ENCODE assay signal across 8 mouse cellular contexts in genomic region chr7:101971721-101972120, GRCm38 (mm10). TPM values are rescaled to one million over a fixed set of nuclear protein-coding genes. Genes with fewer than 3 reads are reported as not detected.
DNase-seq lines count a peak whose midpoint lies in the region; ATAC-seq and TF ChIP-seq lines count a peak whose summit lies in the region.

No protein-coding gene starts in this region.

- peaks cover 54% of the 10 kb centered on the region for H3K4me1 ChIP-seq in kidney, embryonic 15.5 days
- H3K4me1 ChIP-seq in bone marrow macrophage, adult 2 months (ENCODE audit: control insufficient read depth, insufficient read depth, low read length), result peaks cover 55% of the 10 kb centered on the region
- peaks cover 23% of the 10 kb centered on the region for H3K4me1 ChIP-seq in hindbrain, embryonic 16.5 days (ENCODE audit: control insufficient read depth, insufficient read depth, low read depth, low read length)
- peaks cover 12% of the 10 kb centered on the region; the same call in 1 of the 2 replicates for H3K4me1 ChIP-seq in midbrain, postnatal 0 days (ENCODE audit: insufficient read depth, low read length)

- H3K27ac ChIP-seq in kidney, embryonic 15.5 days, result peak overlapping the region; percentile 96
- peak overlapping the region; percentile 80 for H3K27ac ChIP-seq in bone marrow macrophage, adult 2 months (ENCODE audit: insufficient read depth, low read depth, low read length)
- H3K27ac ChIP-seq in hindbrain, embryonic 16.5 days (ENCODE audit: low read depth, low read length), result peak overlapping the region; percentile 100
- H3K27ac ChIP-seq in midbrain, postnatal 0 days (ENCODE audit: low read depth, low read length), result peak overlapping the region; percentile 99

- peak overlapping the region; percentile 84 for H3K4me2 ChIP-seq in kidney, embryonic 15.5 days
- H3K4me2 ChIP-seq in hindbrain, embryonic 16.5 days (ENCODE audit: low read length), result peak overlapping the region; percentile 74
- H3K4me2 ChIP-seq in midbrain, postnatal 0 days (ENCODE audit: low read depth, low read length, poor library complexity, severe bottlenecking), result peak overlapping the region; percentile 58

- TF ChIP-seq CTCF in bone marrow macrophage, adult 2 months (IDR thresholded peaks at IDR 0.05; ENCODE audit: low read depth, low read length), result no peak
- TF ChIP-seq CTCF in midbrain, postnatal 0 days (IDR thresholded peaks at IDR 0.05), result no peak

- H3K4me3 ChIP-seq in kidney, embryonic 15.5 days (replicated peaks), result peak overlapping the region; percentile 54
- peak overlapping the region; percentile 81 for H3K4me3 ChIP-seq in bone marrow macrophage, adult 2 months (ENCODE audit: insufficient read depth, low read length)
- H3K4me3 ChIP-seq in hindbrain, embryonic 16.5 days (ENCODE audit: low read length), result peak overlapping the region; percentile 82
- H3K4me3 ChIP-seq in midbrain, postnatal 0 days (ENCODE audit: low read depth, low read length), result peak overlapping the region; percentile 77; the same call in 1 of the 2 replicates

- peaks cover 6% of the 10 kb centered on the region for H3K36me3 ChIP-seq in kidney, embryonic 15.5 days
- H3K36me3 ChIP-seq in hindbrain, embryonic 16.5 days (ENCODE audit: control insufficient read depth, insufficient read depth, low read length), result no peaks in the 10 kb centered on the region
- no peaks in the 10 kb centered on the region for H3K36me3 ChIP-seq in midbrain, postnatal 0 days (ENCODE audit: insufficient read depth, low read length)

- WGBS in kidney, embryonic 15.5 days, result 45% methylated on average over 2 of the region's 2 CpGs
- WGBS in hindbrain, embryonic 16.5 days, result 42% methylated on average over 2 of the region's 2 CpGs
- WGBS in midbrain, postnatal 0 days, result 53% methylated on average over 2 of the region's 2 CpGs

- no peaks in the 10 kb centered on the region for H3K9me3 ChIP-seq in kidney, embryonic 15.5 days (replicated peaks)
- no peaks in the 10 kb centered on the region for H3K9me3 ChIP-seq in hindbrain, embryonic 16.5 days (ENCODE audit: control insufficient read depth, low read length)
- no peaks in the 10 kb centered on the region for H3K9me3 ChIP-seq in midbrain, postnatal 0 days (ENCODE audit: low read length)

- peak overlapping the region; percentile 56 for H3K9ac ChIP-seq in kidney, embryonic 15.5 days
- peak overlapping the region; percentile 98 for H3K9ac ChIP-seq in hindbrain, embryonic 16.5 days (ENCODE audit: low read depth, low read length)
- H3K9ac ChIP-seq in midbrain, postnatal 0 days (replicated peaks; ENCODE audit: low read length, poor library complexity, severe bottlenecking), result peak overlapping the region; percentile 96

- intact Hi-C loops in left cerebral cortex, postnatal 14 days (cut with DNase I), result no loop called here

- H3K27me3 ChIP-seq in kidney, embryonic 15.5 days, result no peaks in the 10 kb centered on the region
- H3K27me3 ChIP-seq in hindbrain, embryonic 16.5 days (replicated peaks; ENCODE audit: control insufficient read depth, insufficient read depth, low read length), result no peaks in the 10 kb centered on the region
- H3K27me3 ChIP-seq in midbrain, postnatal 0 days (ENCODE audit: insufficient read depth, low read length), result no peaks in the 10 kb centered on the region

- ATAC-seq in kidney, embryonic 15.5 days (replicated peaks; ENCODE audit: low FRiP score), result no peak
- ATAC-seq in hindbrain, embryonic 16.5 days, result no peak
- ATAC-seq in midbrain, postnatal 0 days (ENCODE audit: low FRiP score), result no peak

- no peak for TF ChIP-seq POLR2A in bone marrow macrophage, adult 2 months (IDR thresholded peaks at IDR 0.05; ENCODE audit: borderline replicate concordance, low read depth, low read length)

- no peak for DNase-seq in kidney, postnatal 10 days
- DNase-seq in midbrain, postnatal 0 days (ENCODE audit: low spot score), result no peak
- no peak for DNase-seq in adrenal gland, postnatal 25 days
- DNase-seq in left cerebral cortex, postnatal 14 days (ENCODE audit: low spot score in 2 of 2), result no peak
- no peak for DNase-seq in layer of hippocampus, postnatal 36 days

RNA-seq across cellular contexts. Expression of gene Numa1, which starts 37.8 kb away (rescaled TPM):
- polyA plus RNA-seq in kidney, embryonic 15.5 days (2015; fragmentation: Nextera tagmentation; extraction: Ambion mirVana), result 70.1 and 73.5 TPM in 2 replicates
- polyA plus RNA-seq in bone marrow macrophage, adult 2 months (2012; ENCODE audit: insufficient read depth, insufficient read length, missing spikeins), result 130 and 145 TPM in 2 replicates
- 32.7 and 38.9 TPM in 2 replicates for polyA plus RNA-seq in hindbrain, embryonic 16.5 days (2015; fragmentation: Nextera tagmentation; extraction: Ambion mirVana)
- total RNA-seq in midbrain, postnatal 0 days (2014; rRNA removed), result 64.4 and 74.0 TPM in 2 replicates
- polyA plus RNA-seq in midbrain, postnatal 0 days (2015; fragmentation: Nextera tagmentation; extraction: Ambion mirVana), result 17.9 and 20.6 TPM in 2 replicates
- 168 and 210 TPM in 2 replicates for total RNA-seq in adrenal gland, postnatal 25 days (2021)
- 10 to 100 TPM; 58.5 to 60.8 TPM for total RNA-seq in left cerebral cortex, postnatal 14 days (2021)
- 100 to 1,000 TPM; 101 to 112 TPM for total RNA-seq in layer of hippocampus, postnatal 36 days (2021)

RNA-seq across cellular contexts. Expression of gene Lrrc51, which starts 38.0 kb away (rescaled TPM):
- polyA plus RNA-seq in kidney, embryonic 15.5 days (2015; fragmentation: Nextera tagmentation; extraction: Ambion mirVana), result 9.2 and 9.9 TPM in 2 replicates
- 3.2 and 3.5 TPM in 2 replicates for polyA plus RNA-seq in bone marrow macrophage, adult 2 months (2012; ENCODE audit: insufficient read depth, insufficient read length, missing spikeins)
- 11.6 and 15.0 TPM in 2 replicates for polyA plus RNA-seq in hindbrain, embryonic 16.5 days (2015; fragmentation: Nextera tagmentation; extraction: Ambion mirVana)
- 3.7 and 6.9 TPM in 2 replicates for total RNA-seq in midbrain, postnatal 0 days (2014; rRNA removed)
- 7.0 TPM in 2 replicates for polyA plus RNA-seq in midbrain, postnatal 0 days (2015; fragmentation: Nextera tagmentation; extraction: Ambion mirVana)
- total RNA-seq in adrenal gland, postnatal 25 days (2021), result 13.3 and 17.2 TPM in 2 replicates
- total RNA-seq in left cerebral cortex, postnatal 14 days (2021), result 1 to 10 TPM; 3.9 to 4.5 TPM
- 1 to 10 TPM; 4.8 to 5.7 TPM for total RNA-seq in layer of hippocampus, postnatal 36 days (2021)

RNA-seq across cellular contexts. Expression of gene Il18bp, which starts 46.8 kb away (rescaled TPM):
- 2.5 and 3.0 TPM in 2 replicates for polyA plus RNA-seq in kidney, embryonic 15.5 days (2015; fragmentation: Nextera tagmentation; extraction: Ambion mirVana)
- polyA plus RNA-seq in bone marrow macrophage, adult 2 months (2012; ENCODE audit: insufficient read depth, insufficient read length, missing spikeins), result 13.1 and 13.6 TPM in 2 replicates
- polyA plus RNA-seq in hindbrain, embryonic 16.5 days (2015; fragmentation: Nextera tagmentation; extraction: Ambion mirVana), result 4.1 and 4.7 TPM in 2 replicates
- 7.7 and 12.9 TPM in 2 replicates for total RNA-seq in midbrain, postnatal 0 days (2014; rRNA removed)
- polyA plus RNA-seq in midbrain, postnatal 0 days (2015; fragmentation: Nextera tagmentation; extraction: Ambion mirVana), result 3.1 and 4.2 TPM in 2 replicates
- total RNA-seq in adrenal gland, postnatal 25 days (2021), result 7.4 and 8.9 TPM in 2 replicates
- total RNA-seq in left cerebral cortex, postnatal 14 days (2021), result 1 to 10 TPM; 7.7 to 8.0 TPM
- total RNA-seq in layer of hippocampus, postnatal 36 days (2021), result 10 to 100 TPM in 1 of 2 experiments, 1 to 10 TPM in 1; 7.8 to 11.0 TPM
